Mouse (Mus musculus): ENCODE results near the gene Cdyl. TPM values are rescaled to one million over a fixed set of nuclear protein-coding genes. Genes with fewer than 3 reads are reported as not detected.

Cdyl gene
- 10 to 100 TPM; 23.3 to 26.8 TPM for total RNA-seq (2021)
- long read RNA-seq, experiment 1, transcript Cdyl-202 (7 exons, 3,575 nt) = major isoform, 12 of 17 reads
- long read RNA-seq, experiment 1, partial matches to known transcripts = 0 of 17 reads
- long read RNA-seq, experiment 1, other reads (novel, unspliced or antisense) = 5 of 17 reads
- long read RNA-seq, experiment 2, transcript Cdyl-202 (7 exons, 3,575 nt) = major isoform, 13 of 22 reads
- long read RNA-seq, experiment 2, partial matches to known transcripts = 2 of 22 reads
- long read RNA-seq, experiment 2, other reads (novel, unspliced or antisense) = 7 of 22 reads

DNA sequence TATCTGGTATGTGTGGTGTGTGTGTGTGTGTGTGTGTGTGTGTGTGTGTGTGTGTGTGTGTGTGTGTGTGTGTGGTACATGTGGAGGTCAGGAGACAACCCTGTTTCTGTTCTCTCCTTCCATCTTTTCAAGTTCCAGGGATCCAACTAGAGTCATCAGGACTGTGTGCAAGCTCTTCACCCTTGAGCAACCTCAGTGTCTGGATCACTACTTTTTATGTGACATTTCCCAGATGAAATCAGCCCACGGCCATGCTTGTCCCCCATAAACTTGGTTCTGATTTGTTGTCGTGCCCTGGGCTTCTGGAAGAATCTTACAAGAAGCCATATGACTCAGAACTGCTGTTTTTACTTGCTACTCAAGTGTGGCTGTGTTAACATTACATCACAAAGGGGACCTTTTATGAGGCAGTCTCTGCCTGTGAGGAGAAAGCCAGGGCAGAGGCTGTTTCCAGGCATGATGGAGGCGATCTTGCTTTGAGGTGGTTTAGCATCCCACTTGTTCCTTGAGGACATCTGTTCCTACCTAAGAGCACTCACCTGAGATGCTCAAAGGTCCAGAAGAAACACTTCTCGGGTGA is at the start of gene Cdyl:
Cdyl (plus strand) TSS at position 428 of the 580 bp plus-strand sequence.
- DNase-seq (ENCODE audit: low spot score in 2 of 2) = no peak

DNA sequence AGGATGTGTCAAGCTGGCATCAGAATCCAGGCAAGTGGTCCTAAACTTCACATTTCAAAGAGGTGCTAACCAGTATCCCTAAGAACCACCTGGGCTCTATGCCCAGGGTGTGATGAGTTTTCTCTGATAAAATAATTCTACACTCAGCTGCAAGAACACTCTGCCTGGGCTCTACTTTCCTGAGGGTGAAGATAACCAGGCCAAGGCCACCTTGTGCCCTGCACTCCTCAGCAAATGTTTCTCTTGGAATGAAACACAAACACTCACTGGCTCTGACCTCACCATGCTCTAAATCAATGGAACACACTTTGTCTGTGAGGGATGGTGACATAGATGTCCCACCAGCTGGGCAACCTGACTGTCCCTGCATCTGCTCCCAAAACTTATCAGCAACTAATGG is 48.9 kb upstream of the Cdyl start:
- DNase-seq (ENCODE audit: low spot score in 2 of 2) = no peak

DNA sequence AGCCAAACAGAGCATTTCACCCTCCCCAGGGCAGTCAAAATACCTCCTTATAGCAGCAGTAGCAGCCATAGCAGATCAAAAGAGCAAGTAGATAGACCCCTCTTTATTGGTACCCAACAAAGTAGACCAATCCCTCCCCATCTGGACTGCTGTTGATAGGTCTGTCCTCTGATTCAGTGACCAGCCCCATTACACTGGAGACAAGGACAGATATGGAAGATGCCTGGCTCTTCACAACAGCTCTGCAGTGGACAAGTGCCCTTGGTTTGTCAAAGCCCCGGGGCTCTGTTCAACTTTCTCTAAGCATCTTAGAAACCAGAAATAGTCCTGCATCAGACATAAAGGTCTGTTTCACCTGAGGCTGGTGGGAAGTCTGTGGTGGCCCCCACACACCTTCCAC is 47.1 kb upstream of the Cdyl start:
- DNase-seq (ENCODE audit: low spot score in 2 of 2) = no peak

DNA sequence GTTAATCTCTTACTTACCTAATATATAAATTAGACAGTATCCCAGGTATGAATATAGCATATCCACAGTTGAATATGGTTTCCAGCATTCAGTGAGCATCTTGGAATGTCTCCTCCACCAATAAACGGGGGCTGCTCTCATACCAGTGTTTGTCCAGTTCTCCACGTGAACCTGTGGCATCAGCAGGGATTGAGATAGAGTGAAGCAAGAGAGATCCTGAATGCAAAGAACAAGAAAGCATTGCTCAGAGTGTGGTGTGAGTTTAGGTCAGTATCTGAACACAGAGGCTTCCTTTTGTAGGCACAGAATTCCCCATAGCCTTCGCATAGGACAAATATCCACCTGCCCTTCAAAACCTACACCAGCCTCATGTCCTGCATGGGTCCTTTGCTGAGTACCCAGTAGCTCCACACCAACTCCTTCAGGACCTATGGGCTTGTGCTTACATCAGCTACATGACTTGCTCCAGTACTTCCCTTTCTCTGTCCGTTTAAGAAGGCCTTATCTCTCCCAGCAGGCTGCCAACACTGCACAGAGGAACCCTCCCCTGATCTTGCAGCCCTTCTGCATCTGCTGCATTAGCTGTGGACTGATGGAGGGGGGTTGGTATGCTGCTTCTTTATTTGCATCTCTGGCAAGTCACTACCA is 44.7 kb upstream of the Cdyl start:
- DNase-seq (ENCODE audit: low spot score in 2 of 2) = no peak

DNA sequence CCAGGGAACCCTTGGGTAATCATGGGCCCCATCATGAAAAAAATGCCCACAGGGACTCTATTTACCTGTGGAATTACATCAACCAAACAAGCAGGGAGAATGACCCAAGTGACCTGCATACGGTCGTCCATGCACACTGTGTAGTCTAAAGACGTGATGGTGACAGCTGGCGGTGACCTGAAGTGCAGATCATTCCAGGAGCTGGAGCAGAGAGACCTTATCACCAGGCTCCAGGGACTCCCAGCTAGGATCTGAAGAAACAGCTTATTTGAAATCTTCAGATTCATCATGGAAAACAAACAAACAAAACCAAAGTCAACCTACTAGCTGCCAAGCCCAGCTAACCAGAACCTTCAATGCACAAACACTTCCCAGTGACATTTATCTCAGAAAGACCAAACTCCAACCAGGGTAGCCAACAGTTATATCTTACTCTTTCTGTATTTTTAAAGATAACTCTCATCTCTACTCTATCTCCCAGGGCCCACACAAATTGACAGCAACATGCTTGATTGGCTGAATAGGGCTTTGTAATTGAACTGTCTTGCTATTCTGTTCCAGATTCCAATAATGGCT is 43.0 kb upstream of the Cdyl start:
- DNase-seq (ENCODE audit: low spot score in 2 of 2) = no peak

DNA sequence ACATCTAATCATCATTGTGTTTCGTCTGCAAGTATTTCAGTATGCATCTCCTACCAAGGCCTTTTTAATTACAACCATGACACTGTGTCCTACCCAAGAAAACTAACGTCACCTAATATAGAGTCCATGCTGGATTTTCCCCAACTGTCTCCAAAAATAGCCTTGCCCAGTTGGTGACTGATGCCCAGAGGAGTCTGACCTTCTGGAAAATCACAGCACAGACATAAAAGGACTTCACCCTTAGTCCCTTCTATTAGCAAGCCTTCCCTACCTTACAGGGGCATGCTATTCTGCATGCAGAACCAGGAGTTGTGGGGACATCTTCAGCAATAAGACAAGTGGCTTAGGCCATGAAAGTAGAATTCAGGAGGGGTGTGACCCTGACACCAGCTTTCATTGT is 40.3 kb upstream of the Cdyl start:
- no peak for DNase-seq (ENCODE audit: low spot score in 2 of 2)

DNA sequence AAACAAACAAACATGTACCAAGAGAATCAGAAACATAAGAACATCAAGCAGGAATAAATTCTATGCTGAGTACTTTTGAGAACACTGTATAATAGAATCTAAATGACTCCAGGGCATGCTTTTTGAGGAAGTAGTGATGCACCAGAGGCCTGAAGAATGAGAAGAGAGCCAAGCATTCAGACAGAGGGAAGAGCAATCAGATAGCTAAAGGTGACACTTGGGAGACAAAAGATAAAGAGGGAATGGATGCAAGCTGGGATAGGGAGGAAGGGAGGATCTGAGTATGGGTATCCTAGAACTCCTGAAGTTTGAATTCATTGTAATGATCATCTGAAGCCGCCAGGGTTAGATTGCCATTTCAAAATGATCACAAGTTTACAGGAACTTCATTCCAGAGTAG is 38.9 kb upstream of the Cdyl start:
- no peak for DNase-seq (ENCODE audit: low spot score in 2 of 2)

DNA sequence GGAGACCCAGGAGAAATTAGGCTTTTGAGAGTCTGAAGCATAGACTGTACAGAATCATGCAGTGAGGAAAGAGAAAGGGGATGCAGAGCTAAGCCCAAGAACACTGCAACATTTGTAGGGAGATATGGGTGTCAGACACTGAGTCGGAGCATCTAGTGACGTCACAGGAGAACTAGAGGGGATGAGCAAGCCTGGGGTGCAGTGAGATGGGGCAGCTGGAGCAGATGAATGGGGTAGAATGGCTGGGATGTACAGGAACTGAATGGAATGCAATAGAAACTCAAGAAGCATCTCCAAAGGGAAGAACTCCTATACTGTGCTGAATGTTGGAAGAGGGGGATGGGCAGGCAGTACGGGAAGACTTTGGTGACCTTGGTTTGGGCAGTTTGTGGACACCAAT is 34.8 kb upstream of the Cdyl start:
- DNase-seq (ENCODE audit: low spot score in 2 of 2) = no peak

DNA sequence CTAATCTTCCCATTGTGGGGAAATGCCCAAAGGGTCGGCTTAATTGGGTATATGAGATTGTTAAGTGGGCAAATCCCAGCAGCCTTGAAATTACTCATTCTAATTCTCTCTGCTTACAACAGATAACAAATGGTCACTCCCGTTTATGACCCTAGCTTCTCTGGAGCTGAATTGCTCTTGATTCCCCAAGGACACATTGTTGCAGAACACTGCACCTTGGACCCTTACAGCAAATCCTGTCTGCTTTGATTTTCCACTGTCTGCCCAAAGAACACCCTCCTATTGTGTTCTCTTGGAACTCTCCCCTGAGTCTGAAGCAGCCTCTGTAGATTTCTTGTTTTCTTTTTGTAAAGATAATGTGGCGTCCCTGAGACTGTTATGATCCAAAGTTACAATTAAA is 34.1 kb upstream of the Cdyl start:
- DNase-seq (ENCODE audit: low spot score in 2 of 2) = no peak

DNA sequence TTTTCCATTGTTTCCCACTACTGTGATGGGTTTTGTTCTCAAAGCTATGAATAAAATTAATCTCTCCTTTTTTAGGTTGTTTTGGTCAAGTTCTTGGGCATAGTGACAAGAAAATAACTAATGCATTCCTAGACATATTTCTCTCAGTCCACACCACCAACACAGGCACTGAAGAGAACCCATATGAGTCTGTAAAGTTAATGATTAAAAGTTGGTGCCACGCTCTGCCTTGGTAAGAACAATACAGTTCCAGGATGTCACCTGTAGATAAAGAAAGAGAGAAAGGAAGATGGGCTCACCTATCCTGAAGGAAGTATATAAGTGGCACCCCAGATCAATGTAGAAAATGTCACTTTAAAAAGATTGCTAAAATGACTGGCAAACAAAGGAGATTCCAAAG is 32.3 kb upstream of the Cdyl start:
- DNase-seq (ENCODE audit: low spot score in 2 of 2) = no peak

DNA sequence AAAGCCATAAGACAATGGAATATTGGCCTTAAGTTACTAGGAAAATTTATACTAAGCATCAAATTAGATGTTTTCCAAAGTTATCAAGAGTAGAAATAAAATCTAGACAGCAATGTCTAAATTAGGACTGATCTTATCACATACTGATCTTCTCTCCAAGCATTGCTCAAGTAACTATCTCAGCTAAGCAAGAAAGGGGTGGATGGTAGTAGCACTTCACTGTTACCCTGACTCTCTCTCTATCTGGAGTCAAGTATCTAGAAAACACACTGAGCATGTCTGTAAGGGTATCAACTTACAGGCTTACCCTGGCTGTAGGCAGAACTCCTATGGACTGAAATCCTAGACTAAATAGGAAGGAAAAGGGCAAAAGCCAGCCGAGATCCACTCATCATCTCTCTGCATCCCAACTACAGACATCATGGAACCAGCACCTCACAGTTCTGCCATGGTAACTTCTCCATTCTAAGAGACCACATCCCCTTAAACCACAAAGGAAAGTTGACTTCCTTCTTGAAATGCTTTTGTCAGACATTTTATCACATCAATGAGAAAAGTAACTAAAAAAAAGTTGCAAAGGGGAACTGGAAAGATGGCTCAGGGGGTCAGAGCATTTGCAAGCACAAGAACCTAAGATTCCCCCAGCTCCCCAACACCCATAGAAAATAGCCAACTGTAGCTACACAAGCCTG is 12.4 kb upstream of the Cdyl start:
- DNase-seq (ENCODE audit: low spot score in 2 of 2) = no peak

DNA sequence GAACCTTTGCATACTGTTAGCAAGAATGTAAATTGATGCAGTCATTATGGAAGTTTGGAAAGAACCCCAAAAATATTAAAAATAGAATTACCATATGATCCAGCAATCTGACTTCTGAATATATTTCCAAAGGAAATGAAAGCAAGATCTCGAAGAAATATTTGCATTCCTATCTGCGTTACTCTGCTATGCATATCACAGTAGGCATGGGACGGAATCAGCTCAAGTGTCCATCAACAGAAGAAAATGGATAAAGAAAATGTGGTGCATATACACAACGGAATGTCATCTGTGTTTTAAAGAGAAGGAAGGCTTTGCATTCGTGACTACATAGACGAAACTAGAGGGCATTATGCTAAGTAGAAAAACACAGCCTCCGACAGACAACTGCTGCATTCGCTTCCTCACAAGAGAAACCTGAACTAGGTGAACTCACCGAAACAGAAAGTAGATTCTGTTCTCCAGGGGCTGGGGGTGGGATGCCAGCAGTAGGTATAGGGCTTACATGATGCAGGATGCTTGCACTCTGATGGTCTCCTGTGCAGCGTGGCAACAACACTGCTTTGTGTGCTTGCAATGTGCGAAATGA is 9.3 kb upstream of the Cdyl start:
- DNase-seq (ENCODE audit: low spot score in 2 of 2) = no peak

DNA sequence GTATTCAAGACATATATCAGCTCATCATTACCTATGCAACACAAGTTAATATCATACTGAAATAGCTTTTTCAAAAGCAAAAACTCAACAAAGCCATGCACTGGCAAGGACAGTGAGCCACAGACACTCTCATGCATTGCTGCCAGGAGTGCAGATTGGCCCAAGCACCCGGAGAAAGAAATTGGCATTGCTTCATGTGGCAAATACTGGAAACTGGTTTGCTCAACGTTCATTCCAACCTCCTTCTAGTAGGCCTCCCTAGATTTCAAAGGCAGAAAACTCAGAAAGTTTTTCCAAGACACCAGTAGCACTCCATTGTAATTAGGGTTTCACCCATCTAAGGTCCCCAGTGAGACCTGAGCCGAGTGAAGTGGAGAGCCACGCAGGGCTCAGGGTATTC is 6.8 kb upstream of the Cdyl start:
- DNase-seq (ENCODE audit: low spot score in 2 of 2) = no peak

DNA sequence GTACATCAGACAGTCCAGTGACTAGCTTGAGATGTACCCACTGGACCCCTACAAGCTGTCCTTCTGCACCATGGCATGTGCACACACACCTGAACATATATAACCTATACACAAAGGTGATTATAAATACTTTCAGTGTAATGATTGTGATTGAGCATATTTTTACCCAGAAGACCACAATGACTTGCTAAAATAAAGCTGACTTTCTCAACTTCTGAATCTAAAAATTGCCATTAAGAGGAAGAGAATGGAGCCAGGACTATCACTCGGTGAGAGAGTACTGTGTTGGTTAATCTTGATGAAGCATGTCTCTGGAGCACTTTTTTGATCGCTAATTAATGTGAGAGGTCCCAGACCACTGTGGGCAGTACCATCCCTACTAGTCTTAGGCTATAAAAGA is 2.8 kb upstream of the Cdyl start:
- no peak for DNase-seq (ENCODE audit: low spot score in 2 of 2)

DNA sequence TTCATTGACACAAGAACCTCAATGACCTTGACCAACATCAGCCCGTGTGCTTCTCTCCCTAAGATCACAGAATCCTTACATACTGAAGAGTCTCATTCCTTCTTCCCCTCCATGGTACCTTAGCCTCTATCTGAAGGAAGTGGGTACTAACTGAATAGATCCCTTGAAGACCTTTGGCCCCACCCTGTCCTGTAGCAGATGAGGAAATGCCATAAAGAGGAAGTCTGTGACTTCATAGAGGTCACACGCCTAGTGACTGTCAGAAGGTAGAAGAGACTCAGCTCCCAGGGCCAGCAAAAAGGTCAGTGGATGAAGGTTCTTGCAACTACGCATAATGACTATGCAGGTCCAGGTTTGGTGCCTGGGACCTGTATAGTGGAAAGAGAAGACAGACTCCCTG is 5.8 kb downstream of the Cdyl start:
- no peak for DNase-seq (ENCODE audit: low spot score in 2 of 2)

DNA sequence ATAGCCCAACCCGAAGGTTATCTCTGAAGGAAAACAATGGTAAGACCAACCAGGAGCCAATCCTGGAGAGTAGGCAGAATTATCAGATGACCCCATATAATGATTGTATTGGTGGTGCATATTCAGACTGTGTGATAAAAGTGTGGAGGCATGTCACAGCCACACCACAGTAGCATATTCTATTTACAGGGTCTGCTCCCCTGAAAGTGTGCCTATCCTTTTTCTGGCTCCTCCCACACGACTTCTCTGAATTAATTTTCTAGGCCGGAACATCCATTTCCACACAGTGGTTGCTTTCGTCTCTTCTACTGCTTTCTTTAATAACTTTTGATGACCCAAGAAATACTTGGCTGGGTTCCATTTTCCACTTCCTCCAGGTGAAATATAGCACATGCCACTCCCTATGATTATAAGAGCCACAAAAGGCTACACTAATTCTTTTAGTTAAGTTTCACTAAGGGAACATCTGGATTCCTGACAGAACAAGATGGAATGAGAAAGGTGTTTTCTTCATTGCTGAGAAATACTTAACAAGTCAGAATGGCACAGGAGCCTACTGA is 10.4 kb downstream of the Cdyl start:
- DNase-seq (ENCODE audit: low spot score in 2 of 2) = no peak

DNA sequence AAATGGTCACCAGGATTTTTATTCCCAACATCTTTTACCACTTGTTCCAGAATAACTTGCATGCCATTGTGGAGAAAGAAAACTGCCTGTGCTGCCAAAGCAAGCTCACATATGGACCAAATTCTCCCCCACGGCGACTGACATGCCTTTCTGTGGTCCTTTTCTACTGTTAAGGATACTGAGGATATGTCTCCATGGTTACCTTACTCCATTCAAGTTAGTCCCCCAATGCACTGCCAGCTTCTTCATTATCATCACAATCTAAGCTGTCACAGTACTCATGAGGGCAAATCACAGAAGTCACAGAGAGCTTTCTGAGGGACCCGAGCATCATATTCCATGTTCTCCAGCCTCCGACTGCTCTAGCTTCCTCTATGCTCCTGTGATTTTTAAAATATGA is 11.2 kb downstream of the Cdyl start:
- DNase-seq (ENCODE audit: low spot score in 2 of 2) = no peak

DNA sequence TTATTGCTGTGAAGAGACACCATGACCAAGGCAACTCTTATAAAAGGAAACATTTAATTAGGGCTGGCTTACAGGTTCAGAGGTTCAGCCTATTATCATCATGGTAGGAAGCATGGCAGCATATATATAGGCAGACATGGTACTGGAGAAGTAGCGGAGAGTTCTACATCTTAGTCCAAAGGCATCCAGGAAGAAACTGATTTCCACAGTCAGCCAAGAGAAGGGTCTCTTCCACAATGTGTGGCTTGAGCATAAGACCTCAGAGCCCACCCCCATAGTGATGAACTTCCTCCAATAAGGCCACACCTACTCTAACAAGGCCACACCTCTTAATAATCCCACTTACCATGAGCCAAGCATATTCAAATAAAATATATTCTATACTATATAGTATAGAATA is 17.3 kb downstream of the Cdyl start:
- no peak for DNase-seq (ENCODE audit: low spot score in 2 of 2)

DNA sequence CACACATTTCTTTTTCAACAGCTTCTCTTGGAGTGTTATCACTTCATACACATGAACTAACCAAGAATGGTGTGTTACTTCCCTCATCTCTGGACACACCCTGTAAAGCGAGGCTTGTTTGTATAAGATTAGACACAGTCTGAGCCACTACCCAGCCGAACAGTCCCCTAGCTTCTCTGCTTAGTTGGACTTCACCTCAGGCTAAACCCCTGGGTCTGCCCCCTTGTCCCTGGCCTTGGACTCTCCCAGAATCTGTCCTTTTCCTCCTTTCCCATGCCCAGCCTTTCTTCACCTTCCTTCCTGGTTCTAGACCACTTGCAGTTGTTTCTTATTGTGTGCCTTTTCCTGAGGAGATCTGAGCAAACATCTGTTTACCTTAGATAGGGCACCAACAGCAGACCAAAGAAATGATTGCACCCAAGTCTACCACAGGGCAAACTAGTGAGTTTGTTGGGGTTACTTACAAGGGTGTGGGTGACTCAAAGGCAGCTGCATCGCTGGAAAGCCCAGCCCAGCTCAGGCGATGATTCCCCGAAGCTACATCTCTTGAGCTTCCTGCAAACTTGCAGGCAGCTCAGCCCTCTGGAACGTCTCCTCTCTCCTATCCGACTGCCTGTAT is 17.9 kb downstream of the Cdyl start:
- no peak for DNase-seq (ENCODE audit: low spot score in 2 of 2)

DNA sequence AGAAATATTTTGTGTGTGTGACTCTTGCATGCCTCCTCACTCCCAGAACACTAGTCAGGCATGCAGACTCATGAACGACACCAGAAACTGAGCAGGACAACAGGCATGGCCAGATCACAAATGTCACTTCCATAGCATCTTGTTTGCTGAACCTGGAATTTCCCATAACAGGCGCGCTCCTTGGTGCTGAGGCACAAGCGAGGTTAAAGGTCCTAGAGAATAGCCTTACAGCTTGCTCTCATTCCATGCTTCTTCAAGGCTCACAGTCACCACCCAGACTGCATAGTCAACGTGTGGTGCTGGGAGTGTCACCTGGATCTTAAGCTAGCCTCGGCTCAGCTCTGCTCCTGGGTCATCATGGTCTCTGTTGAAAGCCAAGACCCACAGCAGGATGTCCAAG is 19.1 kb downstream of the Cdyl start:
- DNase-seq (ENCODE audit: low spot score in 2 of 2) = no peak

DNA sequence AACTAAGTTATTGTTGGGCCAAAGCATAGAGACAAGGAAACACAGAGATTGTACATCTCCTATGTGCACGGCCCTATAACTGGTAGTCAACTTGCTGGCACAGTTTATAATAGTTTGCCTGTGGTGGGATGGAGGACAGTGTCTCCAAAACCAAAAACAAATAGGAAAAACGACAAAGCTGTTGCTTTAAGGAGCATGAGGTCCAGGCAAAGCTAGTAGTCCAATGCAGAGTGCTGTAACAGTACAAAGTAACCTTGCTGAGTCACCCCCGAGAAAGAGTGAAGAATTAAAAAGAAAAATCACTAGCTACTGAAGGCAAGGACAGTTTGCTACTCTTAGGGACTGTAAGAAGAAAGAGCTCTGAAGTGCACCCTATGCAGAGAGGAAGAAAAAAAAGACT is 21.7 kb downstream of the Cdyl start:
- DNase-seq (ENCODE audit: low spot score in 2 of 2) = no peak
